ENCODE assay signal across 26 mouse cellular contexts in genomic region chr4:59686716-59687115, GRCm38 (mm10).
DNase-seq lines count a peak whose midpoint lies in the region; ATAC-seq and TF ChIP-seq lines count a peak whose summit lies in the region.
"Had no signal": no experiment of that assay in that cellular context is flagged by ENCODE, and none has a peak within 500 bp of the region (broad histone marks: within the 10 kb centered on the region; RNA-seq: fewer than 3 reads in every experiment).

No protein-coding gene starts in this region.

- H3K4me2 ChIP-seq in midbrain, postnatal 0 days (ENCODE audit: low read depth, low read length, poor library complexity, severe bottlenecking) = no peak overlapping the region
- H3K4me2 ChIP-seq in midbrain, embryonic 14.5 days (ENCODE audit: low read length) = no peak overlapping the region
- H3K4me2 ChIP-seq: embryonic facial prominence, embryonic 13.5 days; forebrain, embryonic 12.5 days; forebrain, embryonic 15.5 days; heart, embryonic 12.5 days; heart, embryonic 15.5 days; hindbrain, embryonic 15.5 days had no signal

- peaks cover 9% of the 10 kb centered on the region for H3K36me3 ChIP-seq in midbrain, postnatal 0 days (ENCODE audit: insufficient read depth, low read length)
- peaks cover 13% of the 10 kb centered on the region for H3K36me3 ChIP-seq in midbrain, embryonic 14.5 days (ENCODE audit: control insufficient read depth, insufficient read depth, low read length)

- H3K9me3 ChIP-seq in midbrain, postnatal 0 days (ENCODE audit: low read length) = no peaks in the 10 kb centered on the region
- no peaks in the 10 kb centered on the region for H3K9me3 ChIP-seq in midbrain, embryonic 14.5 days (ENCODE audit: control insufficient read depth, low read length)
- H3K9me3 ChIP-seq: embryonic facial prominence, embryonic 10.5 days; embryonic facial prominence, embryonic 13.5 days; forebrain, embryonic 12.5 days; forebrain, embryonic 15.5 days; heart, embryonic 12.5 days; heart, embryonic 15.5 days; hindbrain, embryonic 15.5 days had no signal

- H3K27ac ChIP-seq in midbrain, postnatal 0 days (ENCODE audit: low read depth, low read length) = no peak overlapping the region
- no peak overlapping the region for H3K27ac ChIP-seq in midbrain, embryonic 14.5 days (replicated peaks; ENCODE audit: low read depth, low read length)
- H3K27ac ChIP-seq: embryonic facial prominence, embryonic 10.5 days; embryonic facial prominence, embryonic 13.5 days; forebrain, embryonic 12.5 days; forebrain, embryonic 15.5 days; heart, embryonic 15.5 days; hindbrain, embryonic 15.5 days had no signal

- H3K4me3 ChIP-seq in midbrain, postnatal 0 days (ENCODE audit: low read depth, low read length) = no peak overlapping the region
- H3K4me3 ChIP-seq in midbrain, embryonic 14.5 days (replicated peaks; ENCODE audit: low read depth, low read length) = no peak overlapping the region
- H3K4me3 ChIP-seq: embryonic facial prominence, embryonic 10.5 days; embryonic facial prominence, embryonic 13.5 days; erythroblast, embryonic 14.5 days; forebrain, embryonic 12.5 days; forebrain, embryonic 15.5 days; heart, embryonic 12.5 days; heart, embryonic 15.5 days; hindbrain, embryonic 15.5 days had no signal

- H3K4me1 ChIP-seq in midbrain, postnatal 0 days (ENCODE audit: insufficient read depth, low read length) = no peaks in the 10 kb centered on the region
- peaks cover 3% of the 10 kb centered on the region; the same call in 1 of the 2 replicates for H3K4me1 ChIP-seq in midbrain, embryonic 14.5 days (ENCODE audit: control insufficient read depth, insufficient read depth, low read length)
- H3K4me1 ChIP-seq: forebrain, embryonic 15.5 days had no signal

- no peak for TF ChIP-seq CTCF in midbrain, postnatal 0 days (IDR thresholded peaks at IDR 0.05)

- H3K27me3 ChIP-seq in midbrain, postnatal 0 days (ENCODE audit: insufficient read depth, low read length) = no peaks in the 10 kb centered on the region
- no peaks in the 10 kb centered on the region for H3K27me3 ChIP-seq in midbrain, embryonic 14.5 days (ENCODE audit: control insufficient read depth, insufficient read depth, low read length)
- H3K27me3 ChIP-seq: embryonic facial prominence, embryonic 13.5 days; forebrain, embryonic 12.5 days; forebrain, embryonic 15.5 days; heart, embryonic 12.5 days; heart, embryonic 15.5 days; hindbrain, embryonic 15.5 days had no signal

- no peak overlapping the region for H3K9ac ChIP-seq in midbrain, postnatal 0 days (replicated peaks; ENCODE audit: low read length, poor library complexity, severe bottlenecking)
- H3K9ac ChIP-seq in midbrain, embryonic 14.5 days (replicated peaks; ENCODE audit: low read length) = no peak overlapping the region
- H3K9ac ChIP-seq: embryonic facial prominence, embryonic 13.5 days; forebrain, embryonic 12.5 days; forebrain, embryonic 15.5 days; heart, embryonic 12.5 days; heart, embryonic 15.5 days; hindbrain, embryonic 15.5 days had no signal

- ATAC-seq in midbrain, postnatal 0 days (ENCODE audit: low FRiP score) = no peak
- ATAC-seq in midbrain, embryonic 14.5 days (ENCODE audit: low FRiP score, low TSS enrichment) = no peak
- ATAC-seq: activated CD4-positive, CD25-positive, alpha-beta regulatory T cell, adult 4 months; CD4-positive, CD25-positive, alpha-beta regulatory T cell, adult 4 months; forebrain, embryonic 15.5 days; inflammation-experienced regulatory T-cells, adult 6 months; intestine, embryonic 16.5 days had no signal

- peak; percentile 82 to 85 for DNase-seq in cerebellum, postnatal 14 days
- no peak for DNase-seq in cerebellum, adult 18-20 months
- DNase-seq in layer of hippocampus, postnatal 10 days (ENCODE audit: low spot score in 2 of 2) = peak; percentile 19 to 28
- DNase-seq in layer of hippocampus, adult 8-10 months (ENCODE audit: low spot score in 2 of 2) = no peak
- DNase-seq in midbrain, postnatal 0 days (ENCODE audit: low spot score) = peak; percentile 30
- no peak for DNase-seq in midbrain, embryonic 14.5 days
- DNase-seq: adrenal gland, adult 8-10 months; adrenal gland, postnatal 25 days; cerebellum, adult 8-10 months; embryo, embryonic 11 days; gastrocnemius, postnatal 25 days; heart, adult 18-20 months; heart, postnatal 10 days; heart, postnatal 36 days had no signal

- 57% methylated on average over 4 of the region's 4 CpGs for WGBS in midbrain, postnatal 0 days
- 64% methylated on average over 4 of the region's 4 CpGs for WGBS in midbrain, embryonic 14.5 days

Comparison
In these comparisons a context has a peak if more than half of its experiments do, and no peak if none do; other contexts are left out.
1. DNase-seq: peak in cerebellum, postnatal 14 days (2 of 2), layer of hippocampus, postnatal 10 days (2 of 2) and midbrain, postnatal 0 days (single experiment); none in cerebellum, adult 18-20 months (0 of 2), layer of hippocampus, adult 8-10 months (0 of 2) and midbrain, embryonic 14.5 days (single experiment).